ENCODE assay signal across 23 mouse cellular contexts in genomic region chr2:180440596-180441332, GRCm38 (mm10). TPM values are rescaled to one million over a fixed set of nuclear protein-coding genes. Genes with fewer than 3 reads are reported as not detected.
DNase-seq lines count a peak whose midpoint lies in the region; ATAC-seq and TF ChIP-seq lines count a peak whose summit lies in the region.
"Had no signal": no experiment of that assay in that cellular context is flagged by ENCODE, and none has a peak within 500 bp of the region (broad histone marks: within the 10 kb centered on the region; RNA-seq: fewer than 3 reads in every experiment).

No protein-coding gene starts in this region.

- H3K27me3 ChIP-seq in forebrain, embryonic 10.5 days (ENCODE audit: poor library complexity, severe bottlenecking), result peaks cover 11% of the 10 kb centered on the region; the same call in 1 of the 2 replicates
- no peaks in the 10 kb centered on the region for H3K27me3 ChIP-seq in forebrain, embryonic 15.5 days
- no peaks in the 10 kb centered on the region for H3K27me3 ChIP-seq in kidney, embryonic 14.5 days (ENCODE audit: control insufficient read depth, insufficient read depth, low read length)
- H3K27me3 ChIP-seq: forebrain, embryonic 13.5 days; kidney, embryonic 15.5 days; liver, embryonic 15.5 days; midbrain, embryonic 13.5 days; neural tube, embryonic 12.5 days; Patski had no signal

- H3K4me2 ChIP-seq in forebrain, embryonic 15.5 days (replicated peaks), result no peak overlapping the region
- H3K4me2 ChIP-seq in kidney, embryonic 14.5 days (replicated peaks; ENCODE audit: low read depth, low read length), result no peak overlapping the region
- H3K4me2 ChIP-seq: forebrain, embryonic 13.5 days; kidney, embryonic 15.5 days; liver, embryonic 15.5 days; midbrain, embryonic 13.5 days; neural tube, embryonic 12.5 days had no signal

- H3K36me3 ChIP-seq in forebrain, embryonic 10.5 days (replicated peaks), result no peaks in the 10 kb centered on the region
- H3K36me3 ChIP-seq in forebrain, embryonic 15.5 days, result no peaks in the 10 kb centered on the region
- no peaks in the 10 kb centered on the region for H3K36me3 ChIP-seq in kidney, embryonic 14.5 days (ENCODE audit: control insufficient read depth, insufficient read depth, low read length)
- H3K36me3 ChIP-seq: kidney, embryonic 15.5 days; liver, embryonic 15.5 days; midbrain, embryonic 13.5 days; neural tube, embryonic 12.5 days had no signal

- ATAC-seq in forebrain, embryonic 15.5 days (replicated peaks), result no peak
- no peak for ATAC-seq in kidney, embryonic 14.5 days (ENCODE audit: low FRiP score, low TSS enrichment)
- ATAC-seq: activated CD4-positive, CD25-positive, alpha-beta regulatory T cell, adult 4 months; CD4-positive, CD25-positive, alpha-beta regulatory T cell, adult 4 months; forebrain, embryonic 13.5 days; midbrain, embryonic 13.5 days; Patski had no signal

- peak; percentile 37 for DNase-seq in forebrain, embryonic 10.5 days (ENCODE audit: extremely low spot score, low spot score)
- peak; percentile 39 to 59 for DNase-seq in kidney, postnatal 25 days
- peak; percentile 26 for DNase-seq in retina, postnatal 1 day
- DNase-seq in retina, embryonic 14.5 days (ENCODE audit: low spot score), result no peak
- DNase-seq in layer of hippocampus, adult 2 months (ENCODE audit: low spot score in 2 of 2), result no peak
- no peak for DNase-seq in ovary, adult 18-20 months (ENCODE audit: low spot score)
- DNase-seq: adrenal gland, postnatal 10 days; cerebellum, adult 18-20 months; cerebellum, postnatal 25 days; layer of hippocampus, adult 9-11 months; right cerebral cortex, postnatal 14 days; spleen, adult 18-20 months; thymus, postnatal 36 days had no signal

- H3K4me3 ChIP-seq in forebrain, embryonic 10.5 days, result no peak overlapping the region
- no peak overlapping the region for H3K4me3 ChIP-seq in forebrain, embryonic 15.5 days
- no peak overlapping the region for H3K4me3 ChIP-seq in kidney, embryonic 14.5 days (ENCODE audit: low read length)
- H3K4me3 ChIP-seq in layer of hippocampus, adult 2 months, result no peak overlapping the region
- H3K4me3 ChIP-seq: forebrain, embryonic 13.5 days; kidney, embryonic 15.5 days; liver, embryonic 15.5 days; midbrain, embryonic 13.5 days; neural tube, embryonic 12.5 days had no signal

- H3K9ac ChIP-seq in forebrain, embryonic 15.5 days (replicated peaks), result no peak overlapping the region
- no peak overlapping the region for H3K9ac ChIP-seq in kidney, embryonic 14.5 days (ENCODE audit: low read depth, low read length)
- H3K9ac ChIP-seq: forebrain, embryonic 13.5 days; kidney, embryonic 15.5 days; liver, embryonic 15.5 days; midbrain, embryonic 13.5 days; neural tube, embryonic 12.5 days had no signal

- 0 out of 2 replicates have a peak overlapping the region, but pooled peaks have one; percentile 7 for H3K27ac ChIP-seq in forebrain, embryonic 10.5 days
- H3K27ac ChIP-seq in forebrain, embryonic 15.5 days (replicated peaks), result no peak overlapping the region
- H3K27ac ChIP-seq in kidney, embryonic 14.5 days (ENCODE audit: low read depth, low read length), result no peak overlapping the region
- H3K27ac ChIP-seq in layer of hippocampus, adult 2 months, result no peak overlapping the region
- H3K27ac ChIP-seq: forebrain, embryonic 13.5 days; kidney, embryonic 15.5 days; liver, embryonic 15.5 days; midbrain, embryonic 13.5 days; neural tube, embryonic 12.5 days had no signal

- peaks cover 46% of the 10 kb centered on the region for H3K4me1 ChIP-seq in forebrain, embryonic 10.5 days
- peaks cover 5% of the 10 kb centered on the region; the same call in 1 of the 2 replicates for H3K4me1 ChIP-seq in forebrain, embryonic 15.5 days
- H3K4me1 ChIP-seq in kidney, embryonic 14.5 days (ENCODE audit: control insufficient read depth, insufficient read depth, low read length), result no peaks in the 10 kb centered on the region

- H3K9me3 ChIP-seq in forebrain, embryonic 10.5 days, result no peaks in the 10 kb centered on the region
- no peaks in the 10 kb centered on the region for H3K9me3 ChIP-seq in forebrain, embryonic 15.5 days
- no peaks in the 10 kb centered on the region for H3K9me3 ChIP-seq in kidney, embryonic 14.5 days (ENCODE audit: control insufficient read depth, low read length)
- H3K9me3 ChIP-seq: forebrain, embryonic 13.5 days; kidney, embryonic 15.5 days; liver, embryonic 15.5 days; midbrain, embryonic 13.5 days; neural tube, embryonic 12.5 days had no signal

- 45% methylated on average over 9 of the region's 9 CpGs for WGBS in forebrain, embryonic 10.5 days
- 15% methylated on average over 9 of the region's 9 CpGs for WGBS in forebrain, embryonic 15.5 days
- 40% methylated on average over 9 of the region's 9 CpGs for WGBS in kidney, embryonic 14.5 days

- TF ChIP-seq CTCF in layer of hippocampus, adult 2 months (conservative IDR thresholded peaks at IDR 0.05), result no peak

RNA-seq across cellular contexts. Expression of gene Slco4a1, which starts 15.3 kb away (rescaled TPM):
- polyA plus RNA-seq in forebrain, embryonic 10.5 days (2016; fragmentation: Nextera tagmentation; extraction: Ambion mirVana), result 4.9 and 6.9 TPM in 2 replicates
- polyA plus RNA-seq in forebrain, embryonic 15.5 days (2015; fragmentation: Nextera tagmentation; extraction: Ambion mirVana), result 1.2 and 1.4 TPM in 2 replicates
- 1.1 and 1.9 TPM in 2 replicates for polyA plus RNA-seq in kidney, embryonic 14.5 days (2014; fragmentation: Nextera tagmentation; extraction: Ambion mirVana)
- total RNA-seq in layer of hippocampus, adult 2 months (2021), result 1 to 10 TPM; 1.3 to 1.8 TPM

RNA-seq across cellular contexts. Expression of gene Ntsr1, which starts 59.0 kb away (rescaled TPM):
- not detected in 2 replicates for polyA plus RNA-seq in forebrain, embryonic 10.5 days (2016; fragmentation: Nextera tagmentation; extraction: Ambion mirVana)
- 6.6 and 8.0 TPM in 2 replicates for polyA plus RNA-seq in forebrain, embryonic 15.5 days (2015; fragmentation: Nextera tagmentation; extraction: Ambion mirVana)
- 6.3 and 12.4 TPM in 2 replicates for polyA plus RNA-seq in kidney, embryonic 14.5 days (2014; fragmentation: Nextera tagmentation; extraction: Ambion mirVana)
- 1 to 10 TPM; 3.7 TPM for total RNA-seq in layer of hippocampus, adult 2 months (2021)
- polyA plus RNA-seq: activated CD4-positive, CD25-positive, alpha-beta regulatory T cell, adult 4 months; CD4-positive, CD25-positive, alpha-beta regulatory T cell, adult 4 months; Patski had no signal

Comparison
In these comparisons a context has a peak if more than half of its experiments do, and no peak if none do; other contexts are left out.
1. DNase-seq: peak in forebrain, embryonic 10.5 days (single experiment), kidney, postnatal 25 days (2 of 2) and retina, postnatal 1 day (single experiment); none in retina, embryonic 14.5 days (single experiment), layer of hippocampus, adult 2 months (0 of 2) and ovary, adult 18-20 months (single experiment).